Mouse (Mus musculus) small intestine, adult 2 months (tissue): ENCODE measurements around the gene Atp5g2. TPM values are rescaled to one million over a fixed set of nuclear protein-coding genes. Genes with fewer than 3 reads are reported as not detected.

ENCODE experiments used
- H3K27ac ChIP-seq: fragments of 200-500 bp; 2 replicates; pipeline ENCODE4 v1.5.1; 2012; ENCODE audit warnings: low read depth, low read length, control low read depth, inconsistent platforms; ENCODE audit not compliant: insufficient read depth
- H3K27me3 ChIP-seq: fragments of 200-500 bp; 2 replicates; pipeline ENCODE4 v1.6.1; 2012; ENCODE audit warnings: mild to moderate bottlenecking, moderate library complexity, low read length, inconsistent platforms; ENCODE audit not compliant: control insufficient read depth, insufficient read depth
- H3K36me3 ChIP-seq: fragments of 200-500 bp; 2 replicates; pipeline ENCODE4 v1.6.1; 2012; ENCODE audit warnings: mild to moderate bottlenecking, low read length, control low read depth, inconsistent platforms; ENCODE audit not compliant: control insufficient read depth, insufficient read depth
- H3K4me1 ChIP-seq: fragments of 200-500 bp; 2 replicates; pipeline ENCODE4 v1.6.1; 2012; ENCODE audit warnings: low read length, inconsistent platforms, mixed read lengths; ENCODE audit not compliant: control insufficient read depth, insufficient read depth, insufficient read length
- H3K4me3 ChIP-seq: fragments of 200-500 bp; 2 replicates; pipeline ENCODE4 v1.5.1; 2012; ENCODE audit warnings: low read depth, mild to moderate bottlenecking, control low read depth, inconsistent platforms, low read length, moderate library complexity
- CTCF ChIP-seq: fragments of 200-500 bp; IDR thresholded peaks from 2 replicates; pipeline ENCODE4 v1.5.1; 2012; ENCODE audit warnings: low read depth, mild to moderate bottlenecking, control low read depth, inconsistent platforms, low read length, moderate library complexity, mixed read lengths; ENCODE audit not compliant: insufficient replicate concordance, insufficient read length; ENCODE audit errors: extremely low read depth
- POLR2A ChIP-seq: fragments of 200-500 bp; IDR thresholded peaks from 2 replicates; pipeline ENCODE4 v1.6.1; 2012; ENCODE audit warnings: low read depth, mild to moderate bottlenecking, control low read depth, inconsistent platforms, low read length, moderate library complexity
- WGBS: fragments of 180-500 bp; shearing (Covaris S2); methylation state at CpG from one replicate; pipeline ENCODE4 v1.1.7; 2018; 5-methylcytosine and 5-hydroxymethylcytosine counted together
- polyA plus RNA-seq: library from polyadenylated mRNA; depleted of rRNA; stranded (reverse); fragments of >200 nt; gene quantifications from 2 replicates; pipeline ENCODE4 v1.2.3, GENCODE M21; 2012

Gene Atp5g2
- polyA plus RNA-seq, 1 experiment, result 295 TPM

DNA sequence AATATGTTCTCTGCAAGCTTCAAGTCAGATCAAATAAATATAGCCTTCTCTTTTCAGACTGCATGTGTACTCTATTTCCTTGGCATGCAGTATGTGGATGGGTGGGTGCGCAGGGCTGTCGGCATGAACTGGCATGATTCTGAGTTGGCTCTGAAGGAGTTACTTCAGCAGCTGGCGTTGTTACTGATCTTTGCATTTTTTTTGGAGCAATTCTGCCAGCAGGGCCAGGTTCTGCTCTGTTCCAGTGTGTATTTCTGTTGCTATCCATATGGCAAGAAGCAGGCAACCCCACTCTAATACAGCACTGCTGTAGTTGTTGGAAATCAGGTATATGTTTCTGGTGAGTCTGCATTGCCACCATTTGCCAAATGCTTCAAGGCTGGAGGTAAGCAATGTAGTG is 36.3 kb downstream of the Atp5g2 start:
- Histone ChIP-seq H3K4me1 (no peaks in the 10 kb centered on the region), H3K27ac (no peak overlapping the region), H3K4me3 (no peak overlapping the region), H3K27me3 (no peaks in the 10 kb centered on the region), H3K36me3 (no peaks in the 10 kb centered on the region)
- 88% methylated on average over 3 of the region's 3 CpGs for WGBS
- TF ChIP-seq CTCF (no peak), POLR2A (no peak)

- Histone ChIP-seq H3K27ac (no peak overlapping the region), H3K27me3 (no peaks in the 10 kb centered on the region), H3K4me3 (no peak overlapping the region), H3K36me3 (no peaks in the 10 kb centered on the region), H3K4me1 (no peaks in the 10 kb centered on the region)
- 92% methylated on average over 8 of the region's 8 CpGs for WGBS
- no peak for TF ChIP-seq CTCF
- no peak for TF ChIP-seq POLR2A
These were observed 37.5 kb downstream of the Atp5g2 start for GRCm38 (mm10) chr15:102634684-102635083.

- H3K27ac ChIP-seq, result peak overlapping the region; percentile 58
- peak overlapping the region; percentile 78 for H3K4me3 ChIP-seq
- WGBS, result under 1% methylated on average over 18 of the region's 18 CpGs
- H3K4me1 ChIP-seq, result 0 out of 2 replicates have a peak, but pooled peaks cover 2% of the 10 kb centered on the region
- H3K27me3 ChIP-seq, result no peaks in the 10 kb centered on the region
- no peak for TF ChIP-seq CTCF
- no peak for TF ChIP-seq POLR2A
- peaks cover 1% of the 10 kb centered on the region; the same call in 1 of the 2 replicates for H3K36me3 ChIP-seq
These were observed 46.5 kb downstream of the Atp5g2 start for GRCm38 (mm10) chr15:102625687-102626055.

GRCm38 (mm10) chr15:102624970-102625686 is 47.0 kb downstream of the Atp5g2 start, which contains the start of the genes Gm28047 and Atf7:
Gene Gm28047, minus strand, starts transcription at chr15:102625067.
Gene Atf7, minus strand, starts transcription at chr15:102625464.
- peaks cover 1% of the 10 kb centered on the region; the same call in 1 of the 2 replicates for H3K36me3 ChIP-seq
- WGBS, result under 1% methylated on average over 51 of the region's 51 CpGs
- peak within 1 kb of the TSS; percentile 78 for H3K4me3 ChIP-seq
- H3K27me3 ChIP-seq, result no peaks in the 10 kb centered on the region
- TF ChIP-seq CTCF, result no peak
- peak; percentile 61 for TF ChIP-seq POLR2A
- peak within 1 kb of the TSS; percentile 90 for H3K27ac ChIP-seq
- H3K4me1 ChIP-seq, result 0 out of 2 replicates have a peak, but pooled peaks cover 2% of the 10 kb centered on the region

GRCm38 (mm10) chr15:102624291-102624969 is 47.7 kb downstream of the Atp5g2 start:
- H3K4me3 ChIP-seq, result peak overlapping the region; percentile 78
- H3K27ac ChIP-seq, result peak overlapping the region; percentile 35
- H3K4me1 ChIP-seq, result 0 out of 2 replicates have a peak, but pooled peaks cover 2% of the 10 kb centered on the region
- WGBS, result 1% methylated on average over 17 of the region's 17 CpGs
- TF ChIP-seq CTCF, result no peak
- no peak for TF ChIP-seq POLR2A
- H3K27me3 ChIP-seq, result no peaks in the 10 kb centered on the region
- H3K36me3 ChIP-seq, result peaks cover 1% of the 10 kb centered on the region; the same call in 1 of the 2 replicates

DNA sequence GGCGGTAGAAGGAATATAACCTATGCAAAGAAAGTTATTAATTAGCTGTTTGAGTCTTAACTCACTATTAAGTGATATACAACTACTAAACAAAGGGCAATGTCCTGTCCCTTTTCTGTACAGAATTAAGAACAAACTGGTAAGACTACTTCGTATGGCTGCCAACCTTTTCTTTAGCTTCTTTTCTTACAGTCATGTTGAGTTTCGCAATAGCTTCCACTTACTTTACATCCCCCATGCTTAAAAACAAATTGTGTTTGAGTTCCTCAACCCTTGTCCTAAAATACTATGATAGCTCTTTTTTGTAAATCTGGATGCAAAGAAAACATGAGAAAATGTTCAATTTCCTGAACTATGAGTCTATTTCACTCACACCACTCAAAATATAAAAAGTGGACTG is 49.0 kb downstream of the Atp5g2 start:
- H3K27ac ChIP-seq, result no peak overlapping the region
- no peak overlapping the region for H3K4me3 ChIP-seq
- no peaks in the 10 kb centered on the region for H3K27me3 ChIP-seq
- H3K36me3 ChIP-seq, result peaks cover 3% of the 10 kb centered on the region
- 44% methylated on average over 3 of the region's 3 CpGs for WGBS
- TF ChIP-seq POLR2A (no peak), CTCF (no peak)
- H3K4me1 ChIP-seq, result 0 out of 2 replicates have a peak, but pooled peaks cover 2% of the 10 kb centered on the region

GRCm38 (mm10) chr15:102622536-102622935 is 49.6 kb downstream of the Atp5g2 start:
- H3K36me3 ChIP-seq, result peaks cover 3% of the 10 kb centered on the region
- TF ChIP-seq POLR2A (no peak), CTCF (no peak)
- no peaks in the 10 kb centered on the region for H3K27me3 ChIP-seq
- no peak overlapping the region for H3K4me3 ChIP-seq
- 0 out of 2 replicates have a peak, but pooled peaks cover 2% of the 10 kb centered on the region for H3K4me1 ChIP-seq
- no peak overlapping the region for H3K27ac ChIP-seq
